Mouse (Mus musculus): ENCODE data around the gene Safb.

DNA sequence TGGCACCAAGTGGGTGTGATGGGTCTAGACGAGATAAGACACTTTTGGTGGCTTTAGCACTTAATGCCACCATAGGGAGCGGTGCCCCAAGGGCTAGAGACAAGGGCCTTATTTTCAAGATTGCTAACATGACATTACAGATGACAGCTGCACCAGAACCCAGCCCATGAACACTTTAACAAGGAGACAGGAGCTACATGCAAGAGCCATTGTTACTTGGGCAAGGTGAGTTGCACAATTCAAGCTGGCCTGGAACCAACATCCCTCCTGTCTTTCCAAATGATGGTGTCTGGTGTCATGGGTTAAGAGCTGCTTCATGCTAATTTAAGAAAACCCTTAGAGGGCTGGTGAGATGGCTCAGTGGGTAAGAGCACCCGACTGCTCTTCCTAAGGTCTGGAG, 25.2 kb upstream of the Safb start:
- TF ChIP-seq CTCF (IDR thresholded peaks at IDR 0.05; ENCODE audit: extremely low read depth, insufficient read depth, low read length) (no peak), POLR2A (IDR thresholded peaks at IDR 0.05; ENCODE audit: extremely low read depth, insufficient read depth, low read length) (no peak)
